Mouse (Mus musculus): ENCODE measurements around the gene Diaph2. TPM values are rescaled to one million over a fixed set of nuclear protein-coding genes. Genes with fewer than 3 reads are reported as not detected.
"Not testable (repeated sequence)": the region's sequence is repeated elsewhere in the genome, so short reads cannot be mapped to it uniquely, and the experiment has no call there.

Diaph2 gene
- total RNA-seq, 2 experiments from 2014 or later: 4.0 to 4.5 TPM

- DNase-seq (ENCODE audit: low spot score): no peak
Measured at GRCm38 (mm10) chrX:130281484-130281883, 531.9 kb downstream of the Diaph2 start.

GRCm38 (mm10) chrX:130287032-130287431 is 537.5 kb downstream of the Diaph2 start:
- no peak for DNase-seq (ENCODE audit: low spot score)

GRCm38 (mm10) chrX:130289775-130290174 is 540.2 kb downstream of the Diaph2 start:
- DNase-seq (ENCODE audit: low spot score): no peak

GRCm38 (mm10) chrX:130350808-130351435 is 601.4 kb downstream of the Diaph2 start:
- no peak for DNase-seq (ENCODE audit: low spot score)

- no peak for DNase-seq (ENCODE audit: low spot score)
Measured at GRCm38 (mm10) chrX:130351480-130351879, 601.9 kb downstream of the Diaph2 start.

- DNase-seq (ENCODE audit: low spot score): no peak
Measured at GRCm38 (mm10) chrX:130393508-130394145, 644.1 kb downstream of the Diaph2 start.

- DNase-seq (ENCODE audit: low spot score): no peak
Measured at GRCm38 (mm10) chrX:130403214-130403613, 653.7 kb downstream of the Diaph2 start.

GRCm38 (mm10) chrX:130407471-130407870 is 657.9 kb downstream of the Diaph2 start:
- not testable (repeated sequence) for DNase-seq (ENCODE audit: low spot score)

- no peak for DNase-seq (ENCODE audit: low spot score)
Measured at GRCm38 (mm10) chrX:130408985-130409384, 659.4 kb downstream of the Diaph2 start.

- DNase-seq (ENCODE audit: low spot score): no peak
Measured at GRCm38 (mm10) chrX:130423134-130423533, 673.6 kb downstream of the Diaph2 start.

- no peak for DNase-seq (ENCODE audit: low spot score)
Measured at GRCm38 (mm10) chrX:130451822-130452487, 702.4 kb downstream of the Diaph2 start.

GRCm38 (mm10) chrX:130452488-130452823 is 702.9 kb downstream of the Diaph2 start:
- no peak for DNase-seq (ENCODE audit: low spot score)

- no peak for DNase-seq (ENCODE audit: low spot score)
Measured at GRCm38 (mm10) chrX:130473133-130473532, 723.6 kb downstream of the Diaph2 start.

GRCm38 (mm10) chrX:130480877-130481276 is 731.3 kb downstream of the Diaph2 start:
- no peak for DNase-seq (ENCODE audit: low spot score)

GRCm38 (mm10) chrX:130502680-130503464 is 753.3 kb downstream of the Diaph2 start:
- no peak for DNase-seq (ENCODE audit: low spot score)

GRCm38 (mm10) chrX:130503465-130503860 is 753.9 kb downstream of the Diaph2 start:
- no peak for DNase-seq (ENCODE audit: low spot score)

GRCm38 (mm10) chrX:130505626-130506025 is 756.1 kb downstream of the Diaph2 start:
- DNase-seq (ENCODE audit: low spot score): no peak
